Mouse (Mus musculus): ENCODE data around the gene Myo10.
A peak's percentile ranks its signal among the peaks of the same experiment; 100 is the strongest.

Myo10 gene

GRCm38 (mm10) chr15:25620560-25620959 lies 1.8 kb upstream of the Myo10 start:
- no peak for DNase-seq

- DNase-seq, result peak; percentile 62
These were observed 750 bp upstream of the Myo10 start for GRCm38 (mm10) chr15:25621351-25622199.

GRCm38 (mm10) chr15:25622867-25623471 lies 644 bp downstream of the Myo10 start:
- DNase-seq, result peak; percentile 64

- DNase-seq, result no peak
These were observed 1.3 kb downstream of the Myo10 start for GRCm38 (mm10) chr15:25623556-25624180.

DNA sequence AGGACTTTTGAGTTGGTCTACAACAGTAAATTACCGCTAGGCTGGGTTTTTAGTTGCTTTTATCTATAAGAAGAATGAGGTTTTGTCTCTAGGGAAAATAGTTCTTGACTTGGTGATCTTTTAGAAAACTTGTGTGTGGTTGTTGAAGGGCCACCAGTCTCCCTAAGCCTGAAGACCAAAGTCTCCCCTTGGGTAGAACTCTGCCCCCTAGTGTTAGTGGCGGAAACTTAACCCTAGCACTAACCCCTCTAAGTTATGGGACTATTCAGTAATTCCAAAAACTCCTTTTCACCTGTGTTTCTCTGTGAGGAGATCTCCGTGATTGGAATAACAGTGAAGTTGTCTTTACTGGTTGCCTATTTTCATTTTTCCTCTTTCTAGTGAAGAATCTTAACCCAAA lies 1.9 kb downstream of the Myo10 start:
- DNase-seq, result peak; percentile 79

GRCm38 (mm10) chr15:25625471-25625870 lies 3.1 kb downstream of the Myo10 start:
- DNase-seq, result no peak

- DNase-seq, result no peak
These were observed 4.7 kb downstream of the Myo10 start for GRCm38 (mm10) chr15:25627012-25627411.

GRCm38 (mm10) chr15:25628251-25628650 lies 5.9 kb downstream of the Myo10 start:
- no peak for DNase-seq

DNA sequence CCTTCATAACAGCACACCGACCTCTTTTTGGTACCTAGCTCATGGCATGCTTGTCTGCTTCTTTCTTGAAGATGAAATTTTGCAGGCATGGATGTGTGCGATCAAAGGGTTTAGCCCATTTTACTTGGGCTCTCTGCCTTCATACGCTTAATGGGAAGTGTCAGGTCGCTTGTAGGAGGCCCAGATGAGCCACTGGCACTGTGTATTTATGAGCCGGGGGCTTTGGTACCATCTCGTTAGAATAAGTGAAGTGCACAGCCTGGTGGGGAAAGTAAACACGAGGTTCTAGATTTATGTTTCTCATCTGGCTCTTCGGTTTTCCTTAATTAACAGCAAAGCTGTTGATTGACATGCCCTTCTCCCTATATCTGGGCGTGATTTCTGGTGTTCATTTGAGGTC lies 8.4 kb downstream of the Myo10 start:
- no peak for DNase-seq

DNA sequence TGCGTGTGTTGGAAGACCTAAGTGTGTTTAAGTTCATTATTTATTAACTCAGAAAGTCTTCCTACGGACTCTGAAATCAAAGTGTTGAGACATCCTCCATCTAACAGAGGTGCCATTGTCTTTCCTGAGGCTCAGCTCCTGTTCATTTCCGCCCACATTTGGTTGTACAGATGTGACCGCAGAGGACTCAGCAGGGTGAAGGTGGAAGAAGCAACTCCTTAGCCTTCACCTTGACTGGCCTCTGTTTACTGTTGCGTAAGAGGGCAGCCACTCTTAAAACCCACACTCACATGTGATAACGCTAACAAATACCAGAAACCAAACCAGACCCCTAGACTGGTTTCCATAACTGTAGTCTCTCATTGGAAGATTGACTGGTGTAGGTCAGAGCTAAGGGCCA lies 9.0 kb downstream of the Myo10 start:
- DNase-seq, result no peak

DNA sequence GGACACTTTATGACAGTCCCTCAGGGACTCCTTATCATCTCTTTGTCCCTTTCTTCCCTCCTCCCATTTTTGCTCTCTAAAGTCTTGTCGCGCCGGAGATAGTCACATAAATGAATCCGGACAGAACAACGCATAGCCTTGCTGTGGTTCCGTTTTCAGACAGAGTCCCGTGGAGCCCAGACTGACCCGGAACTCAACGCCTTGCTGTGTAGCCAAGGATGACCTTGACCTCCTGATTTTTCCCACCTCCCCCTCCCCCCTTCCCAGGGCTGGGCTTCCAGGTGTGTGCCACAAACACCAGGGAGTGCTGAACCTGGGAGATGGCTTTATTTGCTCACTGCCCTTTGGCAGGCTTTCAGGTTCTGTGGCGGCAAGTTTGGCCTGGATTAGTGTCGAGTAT lies 10.6 kb downstream of the Myo10 start:
- no peak for DNase-seq

- DNase-seq, result peak; percentile 70
These were observed 11.5 kb downstream of the Myo10 start for GRCm38 (mm10) chr15:25633674-25634340.

GRCm38 (mm10) chr15:25637727-25638126 lies 15.4 kb downstream of the Myo10 start:
- peak; percentile 48 for DNase-seq

GRCm38 (mm10) chr15:25639217-25639616 lies 16.9 kb downstream of the Myo10 start:
- DNase-seq, result no peak

GRCm38 (mm10) chr15:25640840-25641752 lies 18.8 kb downstream of the Myo10 start:
- no peak for DNase-seq

DNA sequence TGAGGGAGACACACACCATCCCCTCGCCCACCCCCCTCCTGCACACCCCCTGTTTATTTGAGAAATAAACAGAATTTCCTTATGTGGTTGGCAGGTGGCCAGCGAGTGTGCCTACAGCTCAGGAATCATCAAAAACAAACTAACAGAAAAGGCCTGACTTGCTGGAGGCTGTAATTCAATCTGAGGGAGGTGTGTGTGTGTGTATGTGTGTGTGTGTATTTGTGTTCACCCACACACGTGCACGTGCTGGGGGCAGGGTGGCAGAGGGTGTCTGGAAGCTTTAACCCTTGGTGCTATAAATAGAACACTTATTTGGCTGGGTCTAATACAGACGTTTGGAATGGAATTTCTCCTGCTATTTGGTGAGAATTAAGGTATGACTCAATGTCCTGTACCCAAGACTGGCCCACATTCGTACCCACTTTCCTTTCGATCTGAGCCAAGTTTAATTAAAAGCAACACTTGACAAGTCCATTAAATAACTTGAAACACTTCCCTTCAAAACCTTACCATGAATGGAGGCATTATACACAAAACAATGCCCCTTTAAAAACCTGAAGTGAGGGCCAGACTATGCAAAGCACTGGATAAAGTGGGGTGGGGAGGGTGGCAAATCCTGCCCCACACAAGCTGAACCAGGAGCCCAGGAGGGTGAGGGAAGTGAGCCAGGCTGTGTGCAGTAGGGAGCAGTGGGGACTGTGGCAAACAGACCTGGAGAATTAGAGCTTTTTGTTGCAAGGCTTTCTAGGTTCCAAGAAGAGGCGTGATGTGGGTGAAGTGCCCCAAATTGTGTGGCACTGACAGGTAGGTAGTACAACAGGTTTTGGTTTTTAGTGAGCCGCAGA lies 20.1 kb downstream of the Myo10 start:
- peak; percentile 42 for DNase-seq

DNA sequence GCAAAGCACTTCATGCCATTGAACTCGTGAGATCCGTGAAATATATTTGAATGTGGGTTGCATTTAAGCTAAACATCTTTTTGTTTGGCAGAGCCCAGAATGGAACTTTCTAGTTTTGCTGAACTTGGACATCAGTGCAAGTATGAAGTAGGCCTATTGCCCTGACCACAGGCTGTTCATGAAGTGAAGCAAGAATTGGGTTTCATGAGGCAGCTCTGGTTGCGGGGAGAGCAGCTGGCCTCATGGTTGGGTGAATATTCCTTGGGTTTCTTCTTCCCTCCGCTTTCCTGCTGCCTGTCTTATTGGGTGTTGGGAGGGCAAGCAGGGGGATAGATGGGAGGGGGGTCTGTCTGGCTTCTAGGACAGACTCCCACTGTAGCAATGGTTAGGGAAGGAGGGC lies 23.5 kb downstream of the Myo10 start:
- DNase-seq, result no peak

- DNase-seq, result no peak
These were observed 26.0 kb downstream of the Myo10 start for GRCm38 (mm10) chr15:25648287-25648686.

- DNase-seq, result no peak
These were observed 28.0 kb downstream of the Myo10 start for GRCm38 (mm10) chr15:25650371-25650770.

DNA sequence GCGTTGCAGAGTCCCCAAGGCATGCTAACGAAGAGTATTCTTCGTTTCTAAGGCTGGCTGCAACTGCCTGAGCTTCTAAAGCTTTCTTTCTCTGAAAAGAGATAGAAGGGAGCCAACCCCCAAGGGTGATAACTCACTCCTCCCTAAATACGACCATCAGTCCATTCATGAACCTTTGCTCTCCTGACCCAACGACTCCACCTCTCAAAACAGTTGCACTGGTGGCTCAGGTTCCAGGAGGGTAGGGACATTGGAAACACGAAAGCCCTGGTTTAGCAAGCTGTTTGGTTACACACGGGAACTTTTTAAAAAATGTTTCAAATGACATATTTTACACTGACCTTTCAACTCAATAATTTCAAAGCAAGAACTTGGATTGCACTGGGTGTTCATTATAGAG lies 29.5 kb downstream of the Myo10 start:
- DNase-seq, result no peak

DNA sequence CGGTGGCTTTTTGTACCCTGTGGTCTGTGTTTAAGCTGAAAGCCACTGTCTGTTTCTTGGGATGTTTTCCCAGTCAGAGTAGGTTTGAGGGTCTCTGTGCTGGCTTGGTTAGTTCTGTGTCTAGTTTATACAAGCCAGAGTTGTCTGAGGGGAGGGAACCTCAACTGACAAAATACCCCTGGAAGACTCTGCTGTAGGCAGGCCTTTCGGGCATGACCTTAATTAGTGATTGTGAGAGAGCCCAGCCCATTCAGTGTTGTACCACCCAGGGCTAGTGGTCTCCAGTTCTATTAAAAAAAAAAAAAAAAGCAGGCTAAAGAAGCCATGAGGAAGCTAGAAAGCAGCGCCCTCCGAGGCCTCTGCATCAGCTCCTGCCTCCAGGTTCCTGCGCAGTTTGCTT lies 30.0 kb downstream of the Myo10 start:
- no peak for DNase-seq

Data from lung, postnatal 14 days (tissue).